Mouse (Mus musculus) T-cell, adult 2 months (primary cell): Measurements from ENCODE around the gene Aip.

Source experiments
- DNase-seq: peaks from one replicate; pipeline ENCODE4 v3.0.0; 2022; ENCODE audit warnings: low spot score

Gene Aip

DNA sequence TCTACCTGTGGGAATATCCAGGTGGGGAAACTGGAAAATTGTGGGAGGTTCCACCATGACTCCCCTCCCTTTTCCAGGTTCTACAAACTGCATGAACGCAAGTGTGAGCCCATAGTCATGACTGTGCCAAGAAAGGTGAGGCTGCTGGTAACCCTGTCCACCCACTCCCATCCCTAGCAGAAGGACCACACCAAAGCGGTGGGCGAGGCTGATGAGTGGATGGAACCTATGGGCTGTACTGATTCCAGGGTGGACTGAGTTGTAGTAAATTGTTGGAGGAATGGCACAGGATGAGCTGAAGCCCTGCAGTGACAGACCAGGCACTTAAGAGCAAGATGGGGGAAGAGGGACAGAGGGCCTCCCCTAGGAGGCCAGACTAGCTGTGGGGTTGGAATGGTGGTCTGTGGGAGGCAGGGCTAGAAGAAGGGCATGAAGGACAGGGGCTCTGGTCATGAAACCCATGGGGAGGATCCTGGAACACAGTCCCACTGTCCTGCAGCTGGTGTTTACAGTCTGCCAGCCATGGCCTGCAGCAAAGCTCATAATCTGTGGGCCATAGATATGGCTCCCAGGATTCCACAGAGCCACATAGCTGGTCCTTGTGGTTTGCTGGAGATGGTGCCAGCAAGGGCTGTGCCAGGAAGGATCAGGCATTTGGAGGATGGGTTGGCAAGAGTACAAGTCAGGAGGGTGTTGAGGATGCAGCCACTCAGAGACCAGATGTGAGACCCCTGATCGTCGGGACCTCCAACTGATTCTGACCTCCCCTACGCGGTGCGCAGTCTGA, 27.0 kb upstream of the Aip start:
- no peak for DNase-seq

DNA sequence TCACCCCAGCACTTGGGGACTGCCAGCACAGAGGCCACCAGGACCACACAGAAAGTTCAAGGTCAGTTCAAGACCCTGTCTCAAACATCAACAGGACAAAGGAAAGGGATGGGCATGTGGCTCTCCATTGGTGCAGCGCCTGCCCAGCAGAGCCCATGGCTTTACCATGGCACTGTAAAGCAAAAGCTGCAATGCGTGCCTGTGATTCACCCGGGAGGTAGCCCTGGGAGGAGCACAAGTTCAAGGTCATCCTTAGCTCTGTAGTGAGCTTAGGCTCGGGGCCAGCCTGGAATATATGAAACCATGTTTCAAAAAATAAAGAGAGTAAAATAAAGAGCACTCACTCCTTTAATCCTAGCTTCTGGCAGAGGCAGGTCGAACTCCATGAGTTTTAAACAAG, 26.2 kb upstream of the Aip start:
- DNase-seq: no peak

DNA sequence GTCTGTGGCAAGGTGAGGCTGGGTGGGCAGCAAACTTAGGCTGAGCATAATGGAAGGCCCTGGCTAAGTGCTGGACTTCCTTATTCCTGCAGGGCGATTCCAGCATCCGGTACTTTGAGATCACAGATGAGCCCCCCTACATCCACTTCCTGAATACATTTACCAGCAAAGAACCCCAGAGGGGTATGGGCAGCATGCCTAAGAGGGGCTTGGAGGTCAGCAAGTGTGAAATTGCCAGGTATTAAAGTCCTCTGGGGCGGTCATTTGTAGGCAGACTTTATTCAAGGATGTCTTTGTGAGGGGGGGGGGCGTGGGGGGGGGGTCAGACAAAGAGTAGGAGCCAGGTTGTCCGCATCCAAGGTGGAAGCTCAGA, 25.8 kb upstream of the Aip start:
- DNase-seq: no peak

DNA sequence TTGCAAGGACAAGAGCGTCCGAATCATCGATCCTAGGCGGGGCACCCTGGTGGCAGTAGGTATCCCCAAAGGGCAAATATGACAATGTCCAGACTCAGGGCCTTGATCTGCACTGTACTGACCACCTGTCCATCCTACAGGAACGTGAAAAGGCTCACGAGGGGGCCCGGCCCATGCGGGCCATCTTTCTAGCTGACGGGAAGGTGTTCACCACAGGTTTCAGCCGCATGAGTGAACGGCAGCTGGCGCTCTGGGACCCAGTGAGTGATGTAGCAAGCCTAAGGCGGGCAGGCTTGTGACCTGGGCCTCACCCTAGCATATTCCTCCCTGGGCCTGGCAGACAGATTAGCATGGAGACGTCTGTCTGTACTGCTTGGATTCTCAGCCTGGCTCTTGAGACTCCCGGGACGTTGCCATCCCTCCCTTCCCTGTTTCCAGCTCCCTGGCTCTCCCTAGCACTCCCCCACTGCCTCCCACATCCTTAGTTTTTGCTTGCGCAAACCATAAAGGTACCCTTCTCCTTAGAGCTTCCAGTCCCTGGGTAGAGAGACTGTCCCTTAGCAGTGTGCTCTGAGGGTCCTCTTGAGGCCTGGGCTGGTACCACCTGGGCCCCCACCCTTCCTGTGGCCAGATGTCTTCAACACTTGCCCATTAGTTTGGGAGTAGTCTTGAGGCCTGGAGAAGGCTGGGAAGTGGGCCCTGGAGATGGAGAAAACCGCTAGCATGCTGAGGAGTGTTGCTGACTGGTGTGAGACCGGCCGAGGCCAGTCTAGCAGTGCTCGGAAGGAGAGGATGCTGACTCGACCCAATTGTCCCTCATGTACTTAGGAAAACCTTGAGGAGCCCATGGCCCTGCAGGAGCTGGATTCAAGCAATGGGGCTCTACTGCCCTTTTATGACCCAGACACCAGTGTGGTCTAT, 25.2 kb upstream of the Aip start:
- no peak for DNase-seq

DNA sequence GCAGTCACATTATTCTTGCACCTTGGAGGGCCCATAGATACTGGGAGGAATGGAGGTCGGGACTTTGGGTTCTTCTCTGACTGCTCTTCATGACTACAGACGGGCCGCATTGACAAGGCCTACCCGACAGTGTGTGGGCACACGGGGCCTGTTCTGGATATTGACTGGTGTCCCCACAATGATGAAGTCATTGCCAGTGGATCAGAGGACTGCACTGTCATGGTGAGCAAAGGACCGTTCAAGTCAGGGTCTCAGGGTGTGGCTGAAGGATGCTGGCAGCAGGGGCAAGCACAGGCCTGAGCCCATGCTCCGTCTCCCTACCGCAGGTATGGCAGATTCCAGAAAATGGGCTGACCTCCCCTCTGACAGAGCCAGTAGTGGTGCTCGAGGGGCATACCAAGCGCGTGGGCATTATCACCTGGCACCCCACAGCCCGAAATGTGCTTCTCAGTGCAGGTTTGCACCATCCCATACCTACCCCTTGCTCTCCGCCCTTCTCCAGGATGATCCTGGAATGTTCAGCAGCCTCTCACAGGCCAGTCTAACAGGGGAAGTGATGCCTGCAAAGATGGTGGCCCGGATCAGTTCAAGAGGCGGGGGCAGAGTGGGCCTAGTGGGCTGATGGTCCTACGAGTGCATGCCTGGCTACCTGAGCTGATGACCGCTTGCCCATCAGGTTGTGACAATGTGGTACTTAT, 24.3 kb upstream of the Aip start:
- DNase-seq: no peak

DNA sequence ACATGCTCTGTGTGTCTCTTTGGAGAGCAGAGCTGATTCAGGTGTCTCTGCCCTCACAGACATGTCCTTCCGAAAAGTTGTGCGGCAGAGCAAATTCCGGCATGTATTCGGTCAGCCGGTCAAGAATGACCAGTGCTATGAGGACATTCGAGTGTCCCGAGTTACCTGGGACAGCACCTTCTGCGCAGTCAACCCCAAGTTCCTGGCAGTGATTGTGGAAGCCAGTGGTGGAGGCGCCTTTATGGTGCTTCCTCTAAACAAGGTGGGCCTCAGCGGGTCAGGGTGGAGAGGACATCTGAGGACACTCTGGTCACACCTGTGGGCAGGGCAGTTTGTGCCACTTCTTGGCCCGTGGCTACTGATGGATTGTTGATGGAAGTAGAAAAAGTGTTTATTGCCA, 23.6 kb upstream of the Aip start:
- DNase-seq: no peak

DNA sequence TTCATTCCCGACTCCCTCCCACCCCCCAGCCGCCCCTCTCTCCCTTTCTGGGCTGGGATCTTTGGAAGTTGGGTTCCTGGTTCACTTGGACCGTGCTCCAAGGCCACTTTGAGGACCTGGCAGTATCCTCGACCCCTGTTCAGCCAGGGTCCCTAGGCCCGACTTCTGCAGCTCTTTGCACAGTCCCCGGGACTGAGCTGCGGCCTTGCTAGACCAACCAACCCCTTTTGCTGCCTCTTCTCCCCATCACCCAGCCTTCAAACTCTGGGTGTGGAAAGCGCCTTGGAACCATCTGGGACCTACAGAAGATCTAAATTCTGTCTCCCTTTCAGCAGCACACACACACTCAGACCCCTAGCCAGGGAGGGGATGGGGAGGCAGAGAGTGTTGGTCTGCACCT, 23.2 kb upstream of the Aip start:
- no peak for DNase-seq

DNA sequence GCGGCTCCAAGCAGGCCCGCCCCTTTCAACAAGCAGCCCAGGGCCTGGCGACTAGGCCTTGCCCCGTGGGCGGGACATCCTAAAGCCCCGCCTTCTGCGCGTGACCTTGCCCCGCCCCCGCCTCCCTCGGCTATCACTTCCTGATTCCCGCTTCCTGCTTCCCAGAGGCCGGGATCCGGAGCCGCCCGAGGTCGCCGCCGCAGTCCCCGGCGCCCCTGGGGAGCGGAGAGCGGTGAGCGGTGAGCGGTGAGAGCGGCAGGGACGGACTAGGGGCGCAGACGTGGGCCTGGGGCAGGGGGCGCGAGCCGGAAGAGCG, 22.8 kb upstream of the Aip start, which contains the start of gene Coro1b:
Gene Coro1b, plus strand, starts transcription at position 129 of the 316 bp plus-strand sequence.
- peak; percentile 90 for DNase-seq

DNA sequence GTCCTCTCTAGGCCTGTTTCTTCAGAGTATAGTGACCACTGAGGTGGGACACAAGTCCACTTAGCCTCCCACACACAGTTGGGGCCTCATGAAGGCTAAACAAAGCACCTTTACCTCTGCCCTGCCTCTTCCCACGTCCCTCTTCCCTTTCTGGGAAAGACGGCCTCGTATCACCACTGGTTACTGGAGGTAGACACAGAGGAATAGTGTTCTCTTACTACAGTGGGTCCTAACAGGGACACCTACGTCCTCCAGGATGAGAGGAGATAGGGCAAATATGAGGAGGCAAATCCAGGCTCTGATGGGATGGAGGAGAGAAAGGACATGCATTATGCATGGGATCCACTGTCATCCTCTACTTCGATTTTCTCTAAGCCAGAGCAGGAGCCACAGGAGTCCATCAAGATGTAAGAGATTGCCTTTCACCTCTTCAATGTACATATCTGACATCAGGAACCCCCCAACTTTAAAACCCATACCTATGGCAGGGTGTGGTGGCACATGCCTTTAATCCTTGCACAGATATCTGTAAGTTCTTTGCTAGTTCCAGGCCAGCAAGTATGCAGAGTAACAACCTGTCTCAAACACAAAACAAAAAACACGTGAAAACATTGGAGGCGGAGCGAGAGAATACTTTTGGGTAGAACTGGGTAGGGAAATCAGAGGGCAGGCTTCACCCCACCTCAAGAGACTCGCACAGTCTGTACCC, 22.3 kb upstream of the Aip start:
- DNase-seq: no peak

DNA sequence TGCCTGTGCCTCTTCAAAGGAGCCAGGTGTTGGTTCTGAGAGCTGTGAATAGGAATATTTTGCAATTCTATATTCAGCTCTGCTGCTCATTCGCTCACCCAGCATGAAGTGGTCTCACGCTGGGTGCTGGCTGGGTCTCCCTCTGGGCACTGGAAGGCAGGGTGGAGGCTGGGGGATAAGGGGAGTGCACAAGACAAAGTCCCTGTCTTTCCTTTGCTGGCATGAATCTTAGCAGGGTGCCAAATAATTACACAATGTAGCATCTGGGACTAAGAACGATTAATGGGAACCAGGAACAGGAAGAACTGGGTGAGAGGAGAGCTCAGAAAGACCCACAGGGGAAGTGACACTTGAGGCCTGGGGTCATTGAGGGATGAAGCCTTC, 21.4 kb upstream of the Aip start:
- DNase-seq: no peak

DNA sequence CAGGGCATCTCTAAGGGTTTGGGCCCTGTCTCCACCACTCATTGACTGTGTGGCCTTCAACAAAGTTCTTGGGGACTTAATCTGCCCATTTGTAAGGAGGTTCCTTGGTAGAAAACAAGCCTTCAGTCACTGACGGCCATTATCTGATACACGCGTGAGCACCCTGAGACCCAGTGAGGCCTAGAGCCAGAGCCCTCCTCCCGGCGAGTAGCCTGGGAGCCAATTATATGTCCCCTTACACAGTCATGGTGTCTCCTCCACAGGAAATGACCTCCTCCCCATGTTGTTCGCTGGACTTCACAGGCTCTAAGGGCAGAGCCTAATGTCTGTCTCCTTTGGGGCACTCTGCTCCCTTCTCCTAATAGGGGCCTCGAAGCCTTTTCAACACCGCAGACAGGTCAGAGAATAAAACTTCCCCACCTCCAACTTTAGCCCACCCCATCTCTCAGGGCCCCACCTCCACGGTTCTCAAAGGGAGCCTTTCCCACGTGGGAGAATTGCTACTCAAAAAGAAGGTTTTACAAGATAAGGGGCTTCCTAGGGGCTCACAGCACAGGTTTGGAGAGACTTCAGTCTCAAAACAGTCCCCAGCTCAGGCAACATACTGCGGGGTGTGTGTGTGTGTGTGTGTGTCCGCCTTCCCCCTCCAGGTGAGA, 20.8 kb upstream of the Aip start:
- no peak for DNase-seq

DNA sequence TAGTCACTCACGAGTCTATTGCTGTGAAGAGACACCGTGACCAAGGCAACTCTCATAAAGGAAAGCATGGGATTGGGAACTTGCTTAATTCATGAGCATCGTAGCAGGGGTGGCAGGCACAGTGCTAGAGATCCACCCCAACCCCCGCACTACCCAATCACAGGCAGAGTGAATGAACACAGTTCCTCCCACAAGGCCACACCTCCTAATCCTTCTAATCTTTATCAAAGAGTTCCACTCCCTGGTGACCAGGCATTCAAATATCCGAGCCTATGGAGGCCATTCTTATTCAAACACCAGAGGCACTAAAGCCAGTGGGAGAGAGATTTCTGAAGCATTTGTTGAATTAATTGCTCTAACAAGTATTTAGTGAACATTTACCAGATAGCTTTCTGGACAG, 20.3 kb upstream of the Aip start:
- DNase-seq: no peak

DNA sequence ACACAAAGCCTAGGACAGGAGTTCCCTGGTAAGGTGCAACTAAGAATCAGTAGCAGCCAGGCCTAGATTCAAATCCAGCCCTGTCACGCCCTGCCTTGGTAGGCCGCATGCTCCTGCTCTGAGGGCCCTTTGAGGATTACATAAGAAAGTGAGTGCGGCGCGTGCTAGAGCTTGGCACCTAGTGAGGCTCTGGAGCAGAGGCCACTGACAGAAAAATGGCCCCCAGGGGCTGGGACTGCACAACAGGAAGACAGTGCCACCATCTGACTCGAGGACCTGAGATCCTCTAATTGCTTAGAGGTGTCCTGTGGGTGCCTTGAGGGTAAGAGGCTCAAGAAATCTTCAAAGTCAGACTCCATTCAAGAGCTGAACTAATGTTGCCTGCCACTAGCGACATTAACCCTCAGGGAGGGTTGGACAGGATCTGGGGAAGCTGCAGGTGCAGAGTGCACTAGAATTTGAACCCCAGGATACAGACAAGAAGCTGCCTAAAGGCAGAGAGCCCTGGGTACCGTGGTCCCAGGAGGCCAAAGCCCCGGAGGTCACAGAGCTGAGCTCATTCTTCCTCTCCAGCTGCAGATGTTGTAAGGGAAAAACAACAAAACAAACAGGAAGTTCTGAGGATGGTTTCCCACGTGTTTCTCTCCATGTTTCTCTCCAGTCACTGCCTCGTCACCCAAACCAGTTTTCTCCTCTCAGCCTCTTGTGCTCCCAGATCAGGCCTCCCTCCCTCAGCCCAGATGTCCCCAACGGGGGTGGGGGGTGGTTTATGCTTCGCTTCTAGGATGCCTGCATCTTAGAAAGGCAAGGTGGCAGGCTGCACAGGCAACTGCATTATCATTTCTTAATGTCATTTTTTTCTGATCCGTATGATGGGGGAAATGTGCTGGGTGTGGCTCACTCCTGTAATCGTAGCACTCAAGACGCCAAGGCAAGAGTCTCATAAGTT, 19.2 kb upstream of the Aip start:
- peak; percentile 19 for DNase-seq

DNA sequence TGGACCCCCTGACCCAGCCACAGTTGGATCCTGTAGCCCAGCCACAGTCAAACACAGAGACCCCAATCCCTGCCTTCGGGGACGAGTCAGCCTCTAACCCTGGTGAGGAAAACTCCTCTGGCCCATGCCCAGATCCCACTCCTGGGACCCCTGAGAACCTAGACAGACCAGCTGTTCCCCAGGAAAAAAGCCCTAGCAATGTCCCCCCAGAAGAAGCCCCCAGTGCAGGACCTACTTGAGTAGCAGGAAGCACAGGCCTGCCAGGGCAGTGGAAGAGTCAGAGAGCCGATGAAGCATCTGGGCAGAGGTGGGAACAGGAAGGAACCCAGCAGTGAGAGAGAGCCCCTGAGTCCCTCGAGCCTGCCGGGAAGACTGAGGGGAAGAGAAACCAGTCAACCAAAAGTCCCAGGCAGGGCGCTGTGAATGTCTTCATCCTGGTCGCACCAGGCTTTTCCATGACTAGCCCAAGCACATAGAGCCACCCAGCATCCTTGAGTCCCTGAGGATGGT, 18.2 kb upstream of the Aip start, which contains the start of gene Cabp4:
Gene Cabp4, minus strand, starts transcription at position 275 of the 510 bp plus-strand sequence.
- DNase-seq: no peak

DNA sequence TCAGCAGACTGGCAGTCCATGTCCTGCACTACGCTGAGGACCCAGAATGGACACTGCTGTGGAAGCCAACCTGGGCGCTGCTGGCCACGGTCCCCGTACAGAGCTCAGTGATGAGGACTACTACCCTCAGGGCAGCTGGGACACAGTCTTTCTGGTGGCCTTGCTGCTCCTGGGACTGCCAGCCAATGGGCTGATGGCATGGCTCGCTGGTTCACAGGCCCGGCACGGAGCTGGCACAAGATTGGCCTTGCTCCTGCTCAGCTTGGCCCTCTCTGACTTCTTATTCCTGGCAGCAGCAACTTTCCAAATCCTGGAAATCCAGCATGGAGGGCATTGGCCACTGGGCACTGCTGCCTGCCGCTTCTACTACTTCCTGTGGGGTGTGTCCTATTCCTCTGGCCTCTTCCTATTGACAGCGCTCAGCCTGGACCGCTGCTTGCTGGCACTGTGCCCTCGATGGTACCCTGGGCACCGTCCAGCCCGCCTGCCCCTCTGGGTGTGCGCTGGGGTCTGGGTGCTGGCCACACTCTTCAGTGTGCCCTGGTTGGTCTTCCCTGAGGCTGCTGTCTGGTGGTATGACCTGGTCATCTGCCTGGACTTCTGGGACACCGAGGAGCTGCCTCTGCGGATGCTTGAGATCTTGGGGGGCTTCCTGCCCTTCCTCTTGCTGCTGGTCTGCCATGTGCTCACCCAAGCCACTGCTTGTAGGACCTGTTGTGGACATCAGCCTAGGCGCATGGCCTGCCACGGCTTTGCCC, 16.9 kb upstream of the Aip start:
- no peak for DNase-seq

DNA sequence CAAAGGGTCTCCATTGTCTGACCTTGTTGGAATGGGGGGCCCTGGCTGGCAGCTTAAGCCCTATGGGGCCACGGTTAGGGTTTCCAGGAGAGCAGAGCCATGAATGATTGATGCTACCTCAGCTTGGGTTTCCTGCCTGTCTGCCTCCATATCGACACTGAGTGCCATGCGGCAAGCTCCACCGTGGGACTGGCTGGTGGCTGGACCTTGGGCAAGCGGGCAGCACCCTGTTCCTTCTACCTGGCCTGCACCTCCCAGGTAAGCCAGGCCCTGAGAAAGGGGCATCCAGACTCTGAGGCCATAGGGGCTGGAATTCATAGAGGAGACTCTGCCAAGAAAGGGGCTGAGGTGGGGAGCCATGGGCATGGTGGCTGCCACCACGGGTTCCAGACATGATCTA, 14.5 kb upstream of the Aip start:
- DNase-seq: no peak

DNA sequence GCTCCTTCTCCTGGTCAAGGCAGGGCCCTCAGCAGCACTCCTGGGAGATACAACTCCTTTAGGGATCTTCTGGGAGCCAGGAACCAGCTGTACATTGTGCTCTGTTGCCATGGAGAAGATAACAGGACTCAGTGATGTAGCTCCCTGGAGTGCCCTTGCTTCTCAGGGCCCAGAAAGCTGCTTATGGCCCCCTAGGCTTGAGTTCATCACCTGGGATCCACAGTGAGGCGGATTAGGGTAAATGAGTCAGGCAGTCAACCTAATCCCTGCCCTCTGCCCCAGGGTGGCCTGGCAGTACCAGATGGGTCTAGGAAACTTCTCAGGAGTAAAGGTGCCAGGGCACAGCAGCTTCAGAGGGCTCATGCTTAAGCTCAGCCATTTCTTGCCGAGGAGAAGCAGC, 13.8 kb upstream of the Aip start, which contains the start of gene Gpr152:
Gene Gpr152, plus strand, starts transcription at position 342 of the 400 bp plus-strand sequence.
- no peak for DNase-seq

DNA sequence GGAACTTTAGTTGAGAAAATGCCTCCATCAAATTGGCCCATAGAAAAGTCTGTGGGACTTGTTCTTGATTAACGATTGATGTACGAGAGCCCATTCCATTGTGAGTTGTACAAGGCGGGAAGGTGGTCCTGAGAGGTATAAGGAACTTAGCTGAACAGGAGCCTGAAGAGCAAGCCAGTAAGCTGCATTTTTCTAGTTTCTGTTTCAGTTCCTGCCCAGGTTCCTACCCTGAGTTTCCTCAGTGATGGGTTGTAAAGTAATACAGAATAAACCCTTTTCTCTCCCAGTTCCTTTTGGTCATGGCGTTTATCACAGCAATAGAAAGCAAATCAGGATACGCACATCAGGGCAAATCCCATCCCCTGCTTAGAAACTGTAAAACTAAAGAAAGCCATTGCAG, 12.3 kb upstream of the Aip start:
- DNase-seq: no peak

DNA sequence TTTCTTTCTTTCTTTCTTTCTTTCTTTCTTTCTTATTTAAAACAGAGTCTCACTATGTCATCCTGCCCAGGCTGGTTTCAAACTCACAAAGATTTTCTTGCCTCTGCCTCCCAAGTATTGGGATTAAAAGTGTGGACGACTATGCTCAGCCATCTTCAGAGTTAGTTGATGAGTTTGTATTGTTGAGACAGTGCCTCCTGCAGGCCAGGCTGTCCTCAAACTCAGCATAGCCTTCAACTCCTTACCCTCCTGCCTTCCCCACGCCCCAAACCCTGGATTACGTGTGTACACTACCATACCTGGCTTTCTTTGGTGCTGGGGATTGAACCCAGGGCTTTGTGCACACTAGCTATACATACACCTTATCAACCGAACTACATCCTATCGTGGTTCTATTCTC, 10.8 kb upstream of the Aip start:
- DNase-seq: no peak
